Mouse (Mus musculus): ENCODE data around the gene Slc17a6.

DNA sequence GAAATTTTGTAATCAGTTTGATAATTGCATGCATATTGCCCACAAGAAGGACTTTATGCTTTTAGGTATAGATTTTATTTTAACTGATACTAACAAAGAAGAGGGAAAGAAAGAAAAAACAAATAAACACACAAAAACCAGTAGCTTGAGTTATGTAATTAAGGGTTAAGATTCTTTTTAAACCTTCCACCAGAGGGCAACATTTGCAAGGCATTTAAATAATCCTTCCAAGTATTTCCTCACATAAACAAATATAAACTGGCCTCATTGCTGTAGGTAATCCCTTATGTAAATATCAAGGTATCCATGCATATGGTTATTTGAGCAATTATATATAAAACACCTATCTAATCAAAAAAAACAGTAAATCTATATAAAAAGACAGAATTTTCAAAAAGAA, 3.9 kb upstream of the Slc17a6 start:
- TF ChIP-seq CTCF (IDR thresholded peaks at IDR 0.05; ENCODE audit: low read depth) (peak; percentile 47), EP300 (IDR thresholded peaks at IDR 0.05; ENCODE audit: low read depth) (no peak)
